Mouse (Mus musculus) stomach, embryonic 16.5 days (tissue): Measurements from ENCODE around the gene Catip. TPM values are rescaled to one million over a fixed set of nuclear protein-coding genes. Genes with fewer than 3 reads are reported as not detected.

Experiments used
- ATAC-seq: fragments of 200-750 bp; cut with Nextera tagmentation; 2 replicates; pipeline ENCODE4 v1.8.0; 2017; ENCODE audit warnings: moderate number of reproducible peaks, moderate TSS enrichment; ENCODE audit not compliant: insufficient read depth, low FRiP score
- H3K27ac ChIP-seq: fragments of 300-500 bp; sonication (generic); 2 replicates; pipeline ENCODE4 v1.5.1; 2014; ENCODE audit warnings: low read length
- H3K27me3 ChIP-seq: fragments of 300-500 bp; sonication (generic); 2 replicates; pipeline ENCODE4 v1.6.1; 2014; ENCODE audit warnings: low read length, control low read depth, mixed read lengths; ENCODE audit not compliant: control insufficient read depth, insufficient read depth
- H3K36me3 ChIP-seq: fragments of 300-500 bp; sonication (generic); 2 replicates; pipeline ENCODE4 v1.6.1; 2014; ENCODE audit warnings: low read length; ENCODE audit not compliant: control insufficient read depth, insufficient read depth
- H3K4me1 ChIP-seq: fragments of 300-500 bp; sonication (generic); 2 replicates; pipeline ENCODE4 v1.6.1; 2014; ENCODE audit warnings: low read length, control low read depth, mixed read lengths; ENCODE audit not compliant: control insufficient read depth, insufficient read depth
- H3K4me2 ChIP-seq: fragments of 300-500 bp; sonication (generic); 2 replicates; pipeline ENCODE4 v1.6.1; 2014; ENCODE audit warnings: low read depth, low read length, mixed read lengths
- H3K4me3 ChIP-seq: fragments of 300-500 bp; sonication (generic); replicated peaks from 2 replicates; pipeline ENCODE4 v1.5.1; 2014; ENCODE audit warnings: mild to moderate bottlenecking, low read length
- H3K9ac ChIP-seq: fragments of 300-500 bp; sonication (generic); 2 replicates; pipeline ENCODE4 v1.6.1; 2014; ENCODE audit warnings: low read length
- H3K9me3 ChIP-seq: fragments of 300-500 bp; sonication (generic); replicated peaks from 2 replicates; pipeline ENCODE4 v1.6.1; 2016; ENCODE audit warnings: low read length, control low read depth; ENCODE audit not compliant: control insufficient read depth
- WGBS: fragments of 180-500 bp; shearing (Covaris S2); extraction: QIAGEN DNeasy Blood & Tissue Kit; methylation state at CpG from one replicate; pipeline ENCODE4 v1.1.7; 2014; 5-methylcytosine and 5-hydroxymethylcytosine counted together
- microRNA counts: library from miRNA; unstranded; fragments of <30 nt; microRNA quantifications from one replicate; lab custom pipeline; 2016
- microRNA-seq: library from miRNA; unstranded; fragments of <30 nt; microRNA quantifications from one replicate; pipeline ENCODE4, GENCODE M21; 2016
- polyA plus RNA-seq: library from polyadenylated mRNA; unstranded; fragments of >200 nt; fragmentation: Nextera tagmentation; extraction: Ambion mirVana; gene quantifications from 2 replicates; pipeline ENCODE4 v1.2.1, GENCODE M21; 2015

Catip gene
- polyA plus RNA-seq, 1 experiment from 2014 or later: 0.77 TPM

- ATAC-seq: no peak
- no peaks in the 10 kb centered on the region for H3K27me3 ChIP-seq
- no peak overlapping the region for H3K27ac ChIP-seq
- H3K9ac ChIP-seq: no peak overlapping the region
- no peaks in the 10 kb centered on the region for H3K9me3 ChIP-seq
- no peak overlapping the region for H3K4me2 ChIP-seq
- H3K4me1 ChIP-seq: peaks cover 4% of the 10 kb centered on the region; the same call in 1 of the 2 replicates
- WGBS: 48% methylated on average over 16 of the region's 16 CpGs
- H3K4me3 ChIP-seq: no peak overlapping the region
- H3K36me3 ChIP-seq: no peaks in the 10 kb centered on the region
Observed at GRCm38 (mm10) chr1:74401015-74401702, 39.3 kb downstream of the Catip start.

- no peaks in the 10 kb centered on the region for H3K27me3 ChIP-seq
- H3K4me1 ChIP-seq: peaks cover 3% of the 10 kb centered on the region; the same call in 1 of the 2 replicates
- H3K4me3 ChIP-seq: no peak overlapping the region
- WGBS: 80% methylated on average over 4 of the region's 4 CpGs
- H3K36me3 ChIP-seq: no peaks in the 10 kb centered on the region
- H3K27ac ChIP-seq: no peak overlapping the region
- no peak for ATAC-seq
- no peak overlapping the region for H3K4me2 ChIP-seq
- no peak overlapping the region for H3K9ac ChIP-seq
- no peaks in the 10 kb centered on the region for H3K9me3 ChIP-seq
Observed at GRCm38 (mm10) chr1:74404206-74404605, 42.3 kb downstream of the Catip start.

- H3K9ac ChIP-seq: peak within 1 kb of the TSS; percentile 52
- no peaks in the 10 kb centered on the region for H3K36me3 ChIP-seq
- ATAC-seq: peak; percentile 82
- no peaks in the 10 kb centered on the region for H3K9me3 ChIP-seq
- peak within 1 kb of the TSS; percentile 62 for H3K27ac ChIP-seq
- peak within 1 kb of the TSS; percentile 34 for H3K4me2 ChIP-seq
- H3K27me3 ChIP-seq: no peaks in the 10 kb centered on the region
- WGBS: 40% methylated on average over 15 of the region's 15 CpGs
- peaks cover 3% of the 10 kb centered on the region; the same call in 1 of the 2 replicates for H3K4me1 ChIP-seq
- H3K4me3 ChIP-seq: peak within 1 kb of the TSS; percentile 21
Observed at GRCm38 (mm10) chr1:74408589-74409504, 46.9 kb downstream of the Catip start, which contains the start of gene Vil1. Gene Vil1 (plus strand): TSS chr1:74409376.

GRCm38 (mm10) chr1:74411753-74412325, 49.9 kb downstream of the Catip start:
- Histone ChIP-seq H3K4me3 (no peak overlapping the region), H3K4me2 (no peak overlapping the region), H3K4me1 (peaks cover 3% of the 10 kb centered on the region; the same call in 1 of the 2 replicates), H3K9ac (peak overlapping the region; percentile 2; the same call in 1 of the 2 replicates), H3K9me3 (no peaks in the 10 kb centered on the region), H3K27me3 (no peaks in the 10 kb centered on the region), H3K27ac (no peak overlapping the region), H3K36me3 (no peaks in the 10 kb centered on the region)
- WGBS: 35% methylated on average over 2 of the region's 2 CpGs
- no peak for ATAC-seq

GRCm38 (mm10) chr1:74412711-74413110, 50.8 kb downstream of the Catip start:
- WGBS: 76% methylated on average over 8 of the region's 8 CpGs
- H3K9ac ChIP-seq: no peak overlapping the region
- no peak overlapping the region for H3K4me3 ChIP-seq
- no peaks in the 10 kb centered on the region for H3K27me3 ChIP-seq
- no peak for ATAC-seq
- no peaks in the 10 kb centered on the region for H3K9me3 ChIP-seq
- H3K4me1 ChIP-seq: peaks cover 3% of the 10 kb centered on the region; the same call in 1 of the 2 replicates
- no peak overlapping the region for H3K27ac ChIP-seq
- no peaks in the 10 kb centered on the region for H3K36me3 ChIP-seq
- no peak overlapping the region for H3K4me2 ChIP-seq

GRCm38 (mm10) chr1:74415143-74415542, 53.2 kb downstream of the Catip start:
- no peak overlapping the region for H3K4me3 ChIP-seq
- no peaks in the 10 kb centered on the region for H3K9me3 ChIP-seq
- WGBS: 45% methylated on average over 4 of the region's 4 CpGs
- no peak overlapping the region for H3K27ac ChIP-seq
- H3K9ac ChIP-seq: no peak overlapping the region
- no peaks in the 10 kb centered on the region for H3K27me3 ChIP-seq
- ATAC-seq: peak; percentile 53
- H3K4me2 ChIP-seq: no peak overlapping the region
- no peaks in the 10 kb centered on the region for H3K36me3 ChIP-seq
- no peaks in the 10 kb centered on the region for H3K4me1 ChIP-seq

MicroRNAs encoded within 50 kb of the gene (microRNA counts, 519-probe panel; counts per million panel counts)
- 3,348 counts per million, percentile 77 among the panel's probes with 10 or more counts for microRNA mmu-miR-26b (lab: Ali Mortazavi, UCI)

Small RNA genes lying within 50 kb of the gene (microRNA-seq; reads per million reads assigned to microRNA genes)
- gene Mir26b: 40,456 reads per million, percentile 99 among the genes with 10 or more reads in this experiment

Other genes with a start within 250 kb of the Catip start
- gene Tns1, start 237.7 kb upstream of the Catip start, polyA plus RNA-seq: 42.1 and 45.0 TPM in 2 replicates
- gene Rufy4, start 236.6 kb upstream of the Catip start, polyA plus RNA-seq: 0.25 and 0.44 TPM in 2 replicates
- 0.52 and 0.94 TPM in 2 replicates for gene Cxcr2, start 208.1 kb upstream of the Catip start, polyA plus RNA-seq
- not detected in 2 replicates for gene Cxcr1, start 167.5 kb upstream of the Catip start, polyA plus RNA-seq
- 544 and 546 TPM in 2 replicates for gene Arpc2, start 126.0 kb upstream of the Catip start, polyA plus RNA-seq
- gene Gpbar1, start 83.6 kb upstream of the Catip start, polyA plus RNA-seq: 1.0 and 1.2 TPM in 2 replicates
- 227 and 252 TPM in 2 replicates for gene Aamp, start 77.4 kb upstream of the Catip start, polyA plus RNA-seq
- gene Pnkd, start 77.2 kb upstream of the Catip start, polyA plus RNA-seq: 108 and 119 TPM in 2 replicates
- 105 and 150 TPM in 2 replicates for gene Tmbim1, start 56.5 kb upstream of the Catip start, polyA plus RNA-seq
- 7.7 and 8.7 TPM in 2 replicates for gene Slc11a1, start 13.1 kb downstream of the Catip start, polyA plus RNA-seq
- gene Ctdsp1, start 29.4 kb downstream of the Catip start, polyA plus RNA-seq: 77.9 and 88.9 TPM in 2 replicates
- gene Vil1, start 47.3 kb downstream of the Catip start, polyA plus RNA-seq: 29.1 and 29.8 TPM in 2 replicates
- 45.8 and 46.3 TPM in 2 replicates for gene Cnot9, start 143.9 kb downstream of the Catip start, polyA plus RNA-seq
- 0.25 and 0.93 TPM in 2 replicates for gene Plcd4, start 180.8 kb downstream of the Catip start, polyA plus RNA-seq
- gene Usp37, start 182.2 kb downstream of the Catip start, polyA plus RNA-seq: 26.4 and 27.0 TPM in 2 replicates
- gene Zfp142, start 226.1 kb downstream of the Catip start, polyA plus RNA-seq: 5.0 and 5.3 TPM in 2 replicates
- gene Bcs1l, start 226.2 kb downstream of the Catip start, polyA plus RNA-seq: 17.0 and 17.2 TPM in 2 replicates
- 32.1 and 33.2 TPM in 2 replicates for gene Rnf25, start 239.3 kb downstream of the Catip start, polyA plus RNA-seq
- 5.2 and 5.4 TPM in 2 replicates for gene Stk36, start 239.3 kb downstream of the Catip start, polyA plus RNA-seq